Mouse (Mus musculus) midbrain, embryonic 14.5 days (tissue): ENCODE measurements at regions not wholly inside any gene's neighbourhood (a gene's known extent, or its start where the extent isn't known, plus 50 kb on each side); places are given as distances from the start of the nearest gene placed in this dataset.

Experiments
- ATAC-seq: fragments of 200-750 bp; cut with Nextera tagmentation; 2 replicates; pipeline ENCODE4 v1.8.0; 2017; ENCODE audit warnings: moderate number of reproducible peaks, moderate library complexity; ENCODE audit not compliant: low FRiP score, low TSS enrichment
- DNase-seq: peaks from one replicate; pipeline ENCODE4 v3.0.0-alpha.2; 2015
- H3K27ac ChIP-seq: fragments of 300-500 bp; sonication (generic); replicated peaks from 2 replicates; pipeline ENCODE4 v1.5.1; 2014; ENCODE audit warnings: mild to moderate bottlenecking, low read depth, low read length, moderate library complexity
- H3K27me3 ChIP-seq: fragments of 300-500 bp; sonication (generic); 2 replicates; pipeline ENCODE4 v1.6.1; 2014; ENCODE audit warnings: low read length, control low read depth, mixed read lengths; ENCODE audit not compliant: control insufficient read depth, insufficient read depth
- H3K36me3 ChIP-seq: fragments of 300-500 bp; sonication (generic); 2 replicates; pipeline ENCODE4 v1.6.1; 2014; ENCODE audit warnings: low read length, control low read depth; ENCODE audit not compliant: control insufficient read depth, insufficient read depth
- H3K4me1 ChIP-seq: fragments of 300-500 bp; sonication (generic); 2 replicates; pipeline ENCODE4 v1.6.1; 2014; ENCODE audit warnings: mild to moderate bottlenecking, antibody characterized with exemption, low read length, control low read depth; ENCODE audit not compliant: control insufficient read depth, insufficient read depth
- H3K4me2 ChIP-seq: fragments of 300-500 bp; sonication (generic); 2 replicates; pipeline ENCODE4 v1.6.1; 2014; ENCODE audit warnings: mild to moderate bottlenecking, low read length, moderate library complexity
- H3K4me3 ChIP-seq: fragments of 300-500 bp; sonication (generic); replicated peaks from 2 replicates; pipeline ENCODE4 v1.5.1; 2014; ENCODE audit warnings: low read depth, low read length
- H3K9ac ChIP-seq: fragments of 300-500 bp; sonication (generic); replicated peaks from 2 replicates; pipeline ENCODE4 v1.6.1; 2014; ENCODE audit warnings: mild to moderate bottlenecking, low read length, moderate library complexity
- H3K9me3 ChIP-seq: fragments of 300-500 bp; sonication (generic); 2 replicates; pipeline ENCODE4 v1.6.1; 2016; ENCODE audit warnings: low read length, control low read depth, mixed read lengths; ENCODE audit not compliant: control insufficient read depth
- WGBS: fragments of 180-500 bp; shearing (Covaris S2); extraction: QIAGEN DNeasy Blood & Tissue Kit; methylation state at CpG from one replicate; pipeline ENCODE4 v1.1.7; 2014; 5-methylcytosine and 5-hydroxymethylcytosine counted together

DNA sequence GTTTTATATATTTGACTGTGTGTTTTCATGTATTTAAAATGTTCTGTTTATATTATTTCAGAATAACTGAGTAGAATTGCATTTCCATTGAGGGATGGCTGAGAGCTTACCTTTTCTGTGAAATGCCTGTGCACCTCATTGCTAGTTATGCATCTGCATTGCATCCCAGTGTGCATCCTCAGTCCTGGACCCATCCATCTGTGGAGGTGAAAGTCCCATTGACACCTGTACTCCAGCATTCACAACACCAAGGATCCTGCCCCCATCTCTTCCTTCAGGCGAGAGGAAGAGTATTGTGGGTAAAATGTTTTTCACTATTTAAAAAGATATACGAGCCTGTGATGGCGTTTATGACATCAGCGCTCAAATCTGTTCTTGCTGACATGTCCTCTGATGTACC is 134.6 kb upstream of the 4933402D24Rik start:
- peaks cover 9% of the 10 kb centered on the region; the same call in 1 of the 2 replicates for H3K27me3 ChIP-seq
- H3K9me3 ChIP-seq: no peaks in the 10 kb centered on the region
- H3K9ac ChIP-seq: no peak overlapping the region
- ATAC-seq (no peak), DNase-seq (no peak)
- H3K4me1 ChIP-seq: peaks cover 8% of the 10 kb centered on the region; the same call in 1 of the 2 replicates
- 99% methylated on average over 4 of the region's 4 CpGs for WGBS
- H3K36me3 ChIP-seq: no peaks in the 10 kb centered on the region
- H3K4me2 ChIP-seq: no peak overlapping the region
- H3K27ac ChIP-seq: no peak overlapping the region
- no peak overlapping the region for H3K4me3 ChIP-seq

DNA sequence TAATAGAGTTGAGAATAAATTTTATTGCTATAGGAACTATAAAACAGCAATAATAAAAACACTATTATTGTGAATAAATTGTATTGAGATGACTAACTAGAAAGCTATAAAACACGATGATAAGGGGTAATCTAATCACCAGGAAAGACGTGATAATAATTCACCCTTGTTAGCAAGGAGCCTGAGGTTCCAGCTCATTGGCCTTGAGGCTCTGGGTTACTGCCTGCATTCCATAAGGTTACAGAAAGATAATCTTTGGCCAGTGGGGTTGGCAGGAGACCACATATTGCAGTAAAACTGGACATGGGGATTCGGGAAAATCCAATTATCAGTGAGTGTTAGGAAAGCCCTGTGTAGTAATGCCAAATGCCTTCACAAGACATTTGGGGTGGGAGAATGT is 134.1 kb upstream of the 4933402D24Rik start:
- ATAC-seq: no peak
- no peak overlapping the region for H3K4me3 ChIP-seq
- H3K27ac ChIP-seq: no peak overlapping the region
- H3K4me1 ChIP-seq: peaks cover 8% of the 10 kb centered on the region; the same call in 1 of the 2 replicates
- H3K27me3 ChIP-seq: peaks cover 9% of the 10 kb centered on the region; the same call in 1 of the 2 replicates
- H3K4me2 ChIP-seq: no peak overlapping the region
- no peak overlapping the region for H3K9ac ChIP-seq
- H3K36me3 ChIP-seq: no peaks in the 10 kb centered on the region
- WGBS: 69% methylated on average over 3 of the region's 3 CpGs
- no peaks in the 10 kb centered on the region for H3K9me3 ChIP-seq
- DNase-seq: no peak

GRCm38 (mm10) chr1:63902391-63902790 is 133.3 kb upstream of the 4933402D24Rik start:
- Histone ChIP-seq H3K27me3 (peaks cover 9% of the 10 kb centered on the region; the same call in 1 of the 2 replicates), H3K4me3 (no peak overlapping the region), H3K9me3 (no peaks in the 10 kb centered on the region), H3K36me3 (no peaks in the 10 kb centered on the region), H3K4me1 (peaks cover 8% of the 10 kb centered on the region; the same call in 1 of the 2 replicates), H3K9ac (no peak overlapping the region), H3K27ac (no peak overlapping the region), H3K4me2 (no peak overlapping the region)
- DNase-seq (no peak), ATAC-seq (no peak)
- 36% methylated on average over 1 of the region's 1 CpGs for WGBS

DNA sequence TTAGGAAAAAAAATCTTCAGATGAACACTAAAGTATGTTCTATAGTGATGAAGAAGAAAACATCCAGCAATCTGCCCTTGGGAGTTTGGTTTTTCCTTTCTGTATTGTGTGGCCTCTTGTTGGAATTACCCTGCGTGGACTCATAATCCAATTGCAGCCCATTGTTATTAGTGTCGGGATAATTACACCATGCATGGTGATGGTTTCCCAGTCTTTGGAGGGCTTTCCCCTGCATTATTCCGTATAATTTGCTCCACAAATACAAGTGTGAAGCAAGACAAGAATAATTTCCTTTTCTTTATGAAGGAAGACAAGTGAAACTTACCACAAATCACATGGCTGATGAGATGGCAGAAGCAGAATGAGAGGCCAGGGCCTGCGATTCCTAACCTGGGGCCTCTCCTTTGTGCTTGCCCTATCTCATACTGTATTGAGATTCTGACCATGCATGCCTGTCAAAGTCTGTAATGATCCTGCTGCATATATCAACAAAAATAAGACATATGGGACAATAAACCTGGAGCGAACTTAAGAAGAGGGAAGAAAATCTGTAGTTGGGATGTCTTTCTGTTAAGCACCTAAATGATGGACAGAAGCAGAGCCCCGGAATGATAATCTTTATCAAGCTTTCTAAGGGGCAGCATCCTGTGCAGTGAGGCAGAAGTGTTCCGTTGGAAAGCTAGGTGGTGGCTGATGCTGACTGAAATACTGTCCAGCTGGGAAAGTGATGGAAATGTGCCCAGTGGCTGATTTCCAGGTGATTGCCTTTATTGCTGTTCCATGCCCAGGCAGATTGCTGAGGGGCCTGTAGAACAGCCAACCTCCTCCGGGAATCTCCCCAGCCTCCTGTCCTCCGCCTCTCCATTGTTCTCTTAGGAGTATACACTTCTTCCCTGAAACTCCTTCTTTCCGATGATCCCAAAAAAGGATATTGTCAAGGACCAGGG is 130.8 kb upstream of the 4933402D24Rik start:
- ATAC-seq: peak; percentile 34; the same call in 1 of the 2 replicates
- Histone ChIP-seq H3K4me3 (no peak overlapping the region), H3K27me3 (0 out of 2 replicates have a peak, but pooled peaks cover 17% of the 10 kb centered on the region), H3K9ac (no peak overlapping the region), H3K27ac (no peak overlapping the region), H3K4me1 (peaks cover 8% of the 10 kb centered on the region; the same call in 1 of the 2 replicates), H3K36me3 (no peaks in the 10 kb centered on the region), H3K9me3 (no peaks in the 10 kb centered on the region), H3K4me2 (no peak overlapping the region)
- WGBS: 25% methylated on average over 10 of the region's 10 CpGs
- DNase-seq: peak; percentile 59

- 79% methylated on average over 2 of the region's 2 CpGs for WGBS
- H3K36me3 ChIP-seq: no peaks in the 10 kb centered on the region
- ATAC-seq: no peak
Measured at GRCm38 (mm10) chr1:63898766-63899165, 129.7 kb upstream of the 4933402D24Rik start.

DNA sequence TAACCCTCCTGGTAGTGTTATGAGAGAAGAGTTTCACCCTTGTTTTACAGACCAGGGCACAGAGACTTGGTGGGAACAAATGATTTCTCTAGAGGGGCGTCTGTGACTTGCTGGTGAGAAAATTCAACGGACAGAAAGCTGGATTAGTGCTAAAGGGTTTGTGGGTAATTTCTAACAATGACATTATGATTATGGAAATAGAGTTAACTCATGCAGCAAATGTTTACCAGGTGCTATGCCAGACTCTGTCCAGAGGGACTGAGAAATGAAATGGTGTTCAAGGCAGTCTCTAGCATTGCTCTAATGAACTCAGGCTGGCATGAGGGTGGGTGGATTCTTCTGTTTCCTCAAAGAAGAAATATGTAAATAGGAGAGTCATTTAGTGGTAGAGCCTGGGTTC is 128.5 kb upstream of the 4933402D24Rik start:
- DNase-seq: no peak

More at GRCm38 (mm10) chr1:63898766-63899165, 129.7 kb upstream of the 4933402D24Rik start:
- no peak overlapping the region for H3K4me2 ChIP-seq
- no peak for DNase-seq
- H3K27me3 ChIP-seq: 0 out of 2 replicates have a peak, but pooled peaks cover 17% of the 10 kb centered on the region
- no peak overlapping the region for H3K9ac ChIP-seq
- no peak overlapping the region for H3K27ac ChIP-seq
- H3K9me3 ChIP-seq: no peaks in the 10 kb centered on the region
- H3K4me3 ChIP-seq: no peak overlapping the region
- H3K4me1 ChIP-seq: peaks cover 8% of the 10 kb centered on the region; the same call in 1 of the 2 replicates

DNA sequence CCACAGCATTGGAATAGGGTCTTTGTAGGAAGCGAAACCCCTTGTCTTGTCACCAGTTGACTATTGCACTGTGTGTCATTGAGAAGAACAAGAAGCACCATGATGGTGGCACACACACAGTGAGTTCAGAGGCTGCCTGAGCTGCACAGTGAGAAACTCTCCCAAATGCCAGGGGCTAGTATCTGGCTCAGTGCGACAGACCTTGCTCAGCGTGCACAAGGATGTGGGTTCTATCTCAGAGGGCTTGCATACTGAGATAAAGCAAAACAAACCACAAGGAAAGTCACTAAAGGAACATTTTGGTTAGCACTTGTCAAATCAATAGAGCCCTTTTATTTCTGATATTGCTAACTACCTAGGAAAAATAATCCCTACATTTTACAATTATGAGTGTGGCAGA is 110.5 kb upstream of the 4933402D24Rik start:
- ATAC-seq (no peak), DNase-seq (no peak)
- 88% methylated on average over 3 of the region's 3 CpGs for WGBS
- Histone ChIP-seq H3K4me2 (no peak overlapping the region), H3K4me3 (no peak overlapping the region), H3K9ac (no peak overlapping the region), H3K9me3 (no peaks in the 10 kb centered on the region), H3K27ac (no peak overlapping the region), H3K4me1 (no peaks in the 10 kb centered on the region), H3K36me3 (no peaks in the 10 kb centered on the region), H3K27me3 (no peaks in the 10 kb centered on the region)

More for the DNA sequence above, 128.5 kb upstream of the 4933402D24Rik start:
- 35% methylated on average over 2 of the region's 2 CpGs for WGBS
- Histone ChIP-seq H3K36me3 (no peaks in the 10 kb centered on the region), H3K9me3 (no peaks in the 10 kb centered on the region), H3K27ac (no peak overlapping the region), H3K4me1 (peaks cover 8% of the 10 kb centered on the region; the same call in 1 of the 2 replicates), H3K4me3 (no peak overlapping the region), H3K27me3 (0 out of 2 replicates have a peak, but pooled peaks cover 17% of the 10 kb centered on the region), H3K4me2 (no peak overlapping the region), H3K9ac (no peak overlapping the region)
- ATAC-seq: no peak

DNA sequence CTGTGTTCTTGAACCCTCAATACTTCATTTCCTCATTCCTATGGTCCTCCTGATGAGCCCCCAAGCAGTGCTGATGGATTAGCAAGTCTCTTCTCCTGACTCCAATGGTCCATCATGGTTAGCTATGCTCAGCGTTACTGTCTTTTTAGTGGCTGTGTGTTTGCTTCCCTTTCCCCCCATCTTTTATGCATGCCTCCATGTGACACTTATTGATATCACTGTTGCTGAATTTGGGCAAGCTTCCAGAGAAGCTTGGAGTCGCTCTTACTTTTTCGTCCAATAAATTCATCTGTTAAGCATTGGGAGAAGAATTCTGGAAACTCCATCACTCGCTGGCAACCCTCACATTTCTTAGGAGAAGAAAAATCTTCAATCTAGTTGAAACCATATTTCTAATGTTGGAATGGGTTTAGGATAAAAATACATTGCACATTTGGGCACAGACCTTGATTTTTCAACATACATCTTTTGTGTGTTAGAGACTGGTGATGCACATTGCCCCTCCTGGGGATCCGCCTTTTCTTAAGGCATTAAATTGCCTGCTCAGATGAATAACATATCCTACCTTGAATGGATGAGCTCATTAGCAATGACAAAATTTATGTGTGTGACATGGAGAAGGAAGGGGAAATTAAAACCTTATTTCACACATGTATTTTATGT is 107.7 kb upstream of the 4933402D24Rik start:
- no peaks in the 10 kb centered on the region for H3K9me3 ChIP-seq
- no peaks in the 10 kb centered on the region for H3K27me3 ChIP-seq
- H3K9ac ChIP-seq: no peak overlapping the region
- H3K4me1 ChIP-seq: no peaks in the 10 kb centered on the region
- no peak overlapping the region for H3K27ac ChIP-seq
- no peaks in the 10 kb centered on the region for H3K36me3 ChIP-seq
- no peak for DNase-seq
- ATAC-seq: no peak
- H3K4me2 ChIP-seq: no peak overlapping the region
- H3K4me3 ChIP-seq: no peak overlapping the region
- WGBS: 95% methylated on average over 5 of the region's 5 CpGs
